Comparison of ENCODE assay signal across 8 mouse cellular contexts in the genomic region with DNA sequence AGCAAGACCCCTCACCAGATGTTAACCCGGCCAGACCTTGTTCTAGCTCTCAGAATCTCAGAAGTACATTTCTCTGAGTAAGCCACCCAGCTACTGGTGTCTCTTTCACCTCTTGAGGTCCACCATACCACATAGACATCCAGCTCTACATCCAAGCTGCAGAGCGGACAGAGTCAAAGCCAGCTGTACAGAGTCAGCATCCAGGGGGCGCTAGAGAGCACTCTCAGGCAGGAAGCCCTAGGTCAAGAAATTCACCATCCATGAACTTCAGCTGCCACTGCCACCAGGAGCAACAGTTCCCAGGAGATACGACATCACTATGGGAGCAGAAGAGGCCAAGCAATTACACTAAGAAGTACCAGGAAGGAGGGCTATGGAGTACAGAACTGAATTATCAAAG.
A peak's percentile ranks its signal among the peaks of the same experiment; 100 is the strongest.
DNase-seq lines count a peak whose midpoint lies in the region; ATAC-seq and TF ChIP-seq lines count a peak whose summit lies in the region.

No protein-coding gene starts in this region.

- no peaks in the 10 kb centered on the region for H3K9me3 ChIP-seq in midbrain, postnatal 0 days (ENCODE audit: low read length)
- H3K9me3 ChIP-seq in midbrain, embryonic 14.5 days (ENCODE audit: control insufficient read depth, low read length): no peaks in the 10 kb centered on the region

- no peak overlapping the region for H3K4me3 ChIP-seq in midbrain, postnatal 0 days (ENCODE audit: low read depth, low read length)
- no peak overlapping the region for H3K4me3 ChIP-seq in midbrain, embryonic 14.5 days (replicated peaks; ENCODE audit: low read depth, low read length)

- H3K36me3 ChIP-seq in midbrain, postnatal 0 days (ENCODE audit: insufficient read depth, low read length): no peaks in the 10 kb centered on the region
- H3K36me3 ChIP-seq in midbrain, embryonic 14.5 days (ENCODE audit: control insufficient read depth, insufficient read depth, low read length): no peaks in the 10 kb centered on the region

- TF ChIP-seq CTCF in midbrain, postnatal 0 days (IDR thresholded peaks at IDR 0.05): peak; percentile 50

- no peak for ATAC-seq in midbrain, postnatal 0 days (ENCODE audit: low FRiP score)
- ATAC-seq in midbrain, embryonic 14.5 days (ENCODE audit: low FRiP score, low TSS enrichment): no peak
- ATAC-seq in megakaryocyte, adult 5-6 weeks (ENCODE audit: poor library complexity, severe bottlenecking): peak; percentile 70

- no peaks in the 10 kb centered on the region for H3K27me3 ChIP-seq in midbrain, postnatal 0 days (ENCODE audit: insufficient read depth, low read length)
- no peaks in the 10 kb centered on the region for H3K27me3 ChIP-seq in midbrain, embryonic 14.5 days (ENCODE audit: control insufficient read depth, insufficient read depth, low read length)

- 60% methylated on average over 4 of the region's 4 CpGs for WGBS in midbrain, postnatal 0 days
- 58% methylated on average over 4 of the region's 4 CpGs for WGBS in midbrain, embryonic 14.5 days

- no peak overlapping the region for H3K9ac ChIP-seq in midbrain, postnatal 0 days (replicated peaks; ENCODE audit: low read length, poor library complexity, severe bottlenecking)
- H3K9ac ChIP-seq in midbrain, embryonic 14.5 days (replicated peaks; ENCODE audit: low read length): no peak overlapping the region

- no peaks in the 10 kb centered on the region; the same call in 1 of the 2 replicates for H3K4me1 ChIP-seq in midbrain, postnatal 0 days (ENCODE audit: insufficient read depth, low read length)
- 0 out of 2 replicates have a peak, but pooled peaks cover 3% of the 10 kb centered on the region for H3K4me1 ChIP-seq in midbrain, embryonic 14.5 days (ENCODE audit: control insufficient read depth, insufficient read depth, low read length)

- no peak overlapping the region for H3K27ac ChIP-seq in midbrain, postnatal 0 days (ENCODE audit: low read depth, low read length)
- no peak overlapping the region for H3K27ac ChIP-seq in midbrain, embryonic 14.5 days (replicated peaks; ENCODE audit: low read depth, low read length)

- H3K4me2 ChIP-seq in midbrain, postnatal 0 days (ENCODE audit: low read depth, low read length, poor library complexity, severe bottlenecking): no peak overlapping the region
- H3K4me2 ChIP-seq in midbrain, embryonic 14.5 days (ENCODE audit: low read length): no peak overlapping the region

- DNase-seq in cerebellum, postnatal 14 days: peak; percentile 31 to 51
- no peak for DNase-seq in cerebellum, adult 9-10 months
- no peak for DNase-seq in midbrain, postnatal 0 days (ENCODE audit: low spot score)
- no peak for DNase-seq in midbrain, embryonic 14.5 days
- DNase-seq in adrenal gland, postnatal 36 days: peak; percentile 64 to 71
- peak; percentile 50 for DNase-seq in heart, postnatal 4 days
- no peak for DNase-seq in frontal cortex, postnatal 10 days (ENCODE audit: low spot score in 2 of 2)

Comparison
In these comparisons a context has a peak if more than half of its experiments do, and no peak if none do; other contexts are left out.
1. DNase-seq: peak in cerebellum, postnatal 14 days (2 of 2), adrenal gland, postnatal 36 days (2 of 2) and heart, postnatal 4 days (single experiment); none in cerebellum, adult 9-10 months (single experiment), midbrain, postnatal 0 days (single experiment), midbrain, embryonic 14.5 days (single experiment) and frontal cortex, postnatal 10 days (0 of 2).